Mouse (Mus musculus): Measurements from ENCODE around the gene Gpsm3. TPM values are rescaled to one million over a fixed set of nuclear protein-coding genes. Genes with fewer than 3 reads are reported as not detected.

Gpsm3 gene
- polyA plus RNA-seq, 1 experiment from 2014 or later: 3.4 TPM

- Histone ChIP-seq H3K27ac (ENCODE audit: low read depth, low read length) (peak overlapping the region; percentile 99), H3K9me3 (ENCODE audit: control insufficient read depth, low read length) (no peaks in the 10 kb centered on the region), H3K4me3 (ENCODE audit: low read length) (peak overlapping the region; percentile 89), H3K4me1 (ENCODE audit: control insufficient read depth, insufficient read depth, low read depth, low read length) (peaks cover 30% of the 10 kb centered on the region), H3K9ac (ENCODE audit: low read depth, low read length) (peak overlapping the region; percentile 98), H3K4me2 (ENCODE audit: low read length) (peak overlapping the region; percentile 69), H3K36me3 (ENCODE audit: control insufficient read depth, insufficient read depth, low read length) (peaks cover 5% of the 10 kb centered on the region), H3K27me3 (replicated peaks; ENCODE audit: control insufficient read depth, insufficient read depth, low read length) (no peaks in the 10 kb centered on the region)
- ATAC-seq: peak; percentile 26; the same call in 1 of the 2 replicates
- WGBS: under 1% methylated on average over 23 of the region's 35 CpGs
These were observed 2.4 kb downstream of the Gpsm3 start for GRCm38 (mm10) chr17:34591994-34592375.

- Histone ChIP-seq H3K27me3 (replicated peaks; ENCODE audit: control insufficient read depth, insufficient read depth, low read length) (no peaks in the 10 kb centered on the region), H3K36me3 (ENCODE audit: control insufficient read depth, insufficient read depth, low read length) (peaks cover 5% of the 10 kb centered on the region), H3K27ac (ENCODE audit: low read depth, low read length) (peak overlapping the region; percentile 99), H3K9me3 (ENCODE audit: control insufficient read depth, low read length) (no peaks in the 10 kb centered on the region), H3K4me1 (ENCODE audit: control insufficient read depth, insufficient read depth, low read depth, low read length) (peaks cover 30% of the 10 kb centered on the region), H3K4me2 (ENCODE audit: low read length) (peak overlapping the region; percentile 69), H3K4me3 (ENCODE audit: low read length) (peak overlapping the region; percentile 89), H3K9ac (ENCODE audit: low read depth, low read length) (peak overlapping the region; percentile 98)
- 2% methylated on average over 29 of the region's 32 CpGs for WGBS
- ATAC-seq: peak; percentile 32
These were observed 3.3 kb downstream of the Gpsm3 start for GRCm38 (mm10) chr17:34592581-34593549.

GRCm38 (mm10) chr17:34593752-34594525 is 4.3 kb downstream of the Gpsm3 start:
- H3K27me3 ChIP-seq (replicated peaks; ENCODE audit: control insufficient read depth, insufficient read depth, low read length): no peaks in the 10 kb centered on the region
- peak overlapping the region; percentile 99 for H3K27ac ChIP-seq (ENCODE audit: low read depth, low read length)
- no peaks in the 10 kb centered on the region for H3K9me3 ChIP-seq (ENCODE audit: control insufficient read depth, low read length)
- H3K4me1 ChIP-seq (ENCODE audit: control insufficient read depth, insufficient read depth, low read depth, low read length): peaks cover 25% of the 10 kb centered on the region
- peak overlapping the region; percentile 98 for H3K9ac ChIP-seq (ENCODE audit: low read depth, low read length)
- WGBS: 42% methylated on average over 31 of the region's 34 CpGs
- peak overlapping the region; percentile 69 for H3K4me2 ChIP-seq (ENCODE audit: low read length)
- peaks cover 5% of the 10 kb centered on the region for H3K36me3 ChIP-seq (ENCODE audit: control insufficient read depth, insufficient read depth, low read length)
- ATAC-seq: 0 out of 2 replicates have a peak, but pooled peaks have one; percentile 1
- peak overlapping the region; percentile 89 for H3K4me3 ChIP-seq (ENCODE audit: low read length)

GRCm38 (mm10) chr17:34596098-34596497 is 6.5 kb downstream of the Gpsm3 start:
- H3K9me3 ChIP-seq (ENCODE audit: control insufficient read depth, low read length): no peaks in the 10 kb centered on the region
- H3K4me3 ChIP-seq (ENCODE audit: low read length): no peak overlapping the region
- 82% methylated on average over 8 of the region's 8 CpGs for WGBS
- H3K27ac ChIP-seq (ENCODE audit: low read depth, low read length): no peak overlapping the region
- H3K27me3 ChIP-seq (replicated peaks; ENCODE audit: control insufficient read depth, insufficient read depth, low read length): no peaks in the 10 kb centered on the region
- ATAC-seq: no peak
- no peak overlapping the region for H3K4me2 ChIP-seq (ENCODE audit: low read length)
- peaks cover 12% of the 10 kb centered on the region for H3K36me3 ChIP-seq (ENCODE audit: control insufficient read depth, insufficient read depth, low read length)
- H3K4me1 ChIP-seq (ENCODE audit: control insufficient read depth, insufficient read depth, low read depth, low read length): peaks cover 18% of the 10 kb centered on the region
- no peak overlapping the region for H3K9ac ChIP-seq (ENCODE audit: low read depth, low read length)

GRCm38 (mm10) chr17:34597566-34598095 is 8.0 kb downstream of the Gpsm3 start, which contains the start of gene Ager:
Ager (plus strand) TSS chr17:34597862.
- WGBS: 22% methylated on average over 6 of the region's 6 CpGs

GRCm38 (mm10) chr17:34599891-34600290 is 10.3 kb downstream of the Gpsm3 start:
- Histone ChIP-seq H3K9me3 (ENCODE audit: control insufficient read depth, low read length) (no peaks in the 10 kb centered on the region), H3K27me3 (replicated peaks; ENCODE audit: control insufficient read depth, insufficient read depth, low read length) (no peaks in the 10 kb centered on the region), H3K4me3 (ENCODE audit: low read length) (no peak overlapping the region), H3K36me3 (ENCODE audit: control insufficient read depth, insufficient read depth, low read length) (peaks cover 12% of the 10 kb centered on the region), H3K27ac (ENCODE audit: low read depth, low read length) (no peak overlapping the region), H3K9ac (ENCODE audit: low read depth, low read length) (no peak overlapping the region), H3K4me2 (ENCODE audit: low read length) (no peak overlapping the region), H3K4me1 (ENCODE audit: control insufficient read depth, insufficient read depth, low read depth, low read length) (peaks cover 13% of the 10 kb centered on the region)
- no peak for ATAC-seq
- 77% methylated on average over 9 of the region's 9 CpGs for WGBS

More at GRCm38 (mm10) chr17:34597566-34598095, 8.0 kb downstream of the Gpsm3 start, which contains the start of gene Ager:
- Histone ChIP-seq H3K27me3 (replicated peaks; ENCODE audit: control insufficient read depth, insufficient read depth, low read length) (no peaks in the 10 kb centered on the region), H3K4me2 (ENCODE audit: low read length) (no peak within 1 kb of the TSS), H3K9me3 (ENCODE audit: control insufficient read depth, low read length) (no peaks in the 10 kb centered on the region), H3K4me3 (ENCODE audit: low read length) (no peak within 1 kb of the TSS), H3K4me1 (ENCODE audit: control insufficient read depth, insufficient read depth, low read depth, low read length) (peaks cover 20% of the 10 kb centered on the region), H3K9ac (ENCODE audit: low read depth, low read length) (no peak within 1 kb of the TSS; the same call in 1 of the 2 replicates), H3K27ac (ENCODE audit: low read depth, low read length) (no peak within 1 kb of the TSS), H3K36me3 (ENCODE audit: control insufficient read depth, insufficient read depth, low read length) (peaks cover 12% of the 10 kb centered on the region)
- ATAC-seq: no peak

GRCm38 (mm10) chr17:34601796-34602195 is 12.2 kb downstream of the Gpsm3 start:
- H3K36me3 ChIP-seq (ENCODE audit: control insufficient read depth, insufficient read depth, low read length): peaks cover 7% of the 10 kb centered on the region
- no peak for ATAC-seq
- no peaks in the 10 kb centered on the region for H3K27me3 ChIP-seq (replicated peaks; ENCODE audit: control insufficient read depth, insufficient read depth, low read length)
- WGBS: 89% methylated on average over 12 of the region's 12 CpGs
- no peaks in the 10 kb centered on the region for H3K9me3 ChIP-seq (ENCODE audit: control insufficient read depth, low read length)
- peaks cover 20% of the 10 kb centered on the region for H3K4me1 ChIP-seq (ENCODE audit: control insufficient read depth, insufficient read depth, low read depth, low read length)
- H3K27ac ChIP-seq (ENCODE audit: low read depth, low read length): no peak overlapping the region
- peak overlapping the region; percentile 19; the same call in 1 of the 2 replicates for H3K9ac ChIP-seq (ENCODE audit: low read depth, low read length)
- 0 out of 2 replicates have a peak overlapping the region, but pooled peaks have one; percentile 65 for H3K4me3 ChIP-seq (ENCODE audit: low read length)
- no peak overlapping the region for H3K4me2 ChIP-seq (ENCODE audit: low read length)

- ATAC-seq: peak; percentile 95
- Histone ChIP-seq H3K9me3 (ENCODE audit: control insufficient read depth, low read length) (no peaks in the 10 kb centered on the region), H3K4me3 (ENCODE audit: low read length) (peak within 1 kb of the TSS; percentile 65), H3K4me1 (ENCODE audit: control insufficient read depth, insufficient read depth, low read depth, low read length) (peaks cover 32% of the 10 kb centered on the region), H3K27me3 (replicated peaks; ENCODE audit: control insufficient read depth, insufficient read depth, low read length) (no peaks in the 10 kb centered on the region), H3K27ac (ENCODE audit: low read depth, low read length) (peak within 1 kb of the TSS; percentile 86), H3K9ac (ENCODE audit: low read depth, low read length) (peak within 1 kb of the TSS; percentile 78), H3K4me2 (ENCODE audit: low read length) (peak within 1 kb of the TSS; percentile 91), H3K36me3 (ENCODE audit: control insufficient read depth, insufficient read depth, low read length) (peaks cover 7% of the 10 kb centered on the region)
- WGBS: under 1% methylated on average over 30 of the region's 30 CpGs
These were observed 13.9 kb downstream of the Gpsm3 start, which contains the start of gene Rnf5 for GRCm38 (mm10) chr17:34603375-34604060. Rnf5 (minus strand) TSS chr17:34603690.

All from hindbrain, embryonic 16.5 days (tissue).